Mouse (Mus musculus) c-Kit-positive CD71-positive TER-119-negative erythroid progenitor cells, embryonic 14.5 days (primary cell): Measurements from ENCODE around the gene Gm37240.

Experiments used
- DNase-seq: peaks from one replicate; pipeline ENCODE4 v3.0.0-alpha.2; 2013; ENCODE audit warnings: low read depth

Gm37240 gene

DNA sequence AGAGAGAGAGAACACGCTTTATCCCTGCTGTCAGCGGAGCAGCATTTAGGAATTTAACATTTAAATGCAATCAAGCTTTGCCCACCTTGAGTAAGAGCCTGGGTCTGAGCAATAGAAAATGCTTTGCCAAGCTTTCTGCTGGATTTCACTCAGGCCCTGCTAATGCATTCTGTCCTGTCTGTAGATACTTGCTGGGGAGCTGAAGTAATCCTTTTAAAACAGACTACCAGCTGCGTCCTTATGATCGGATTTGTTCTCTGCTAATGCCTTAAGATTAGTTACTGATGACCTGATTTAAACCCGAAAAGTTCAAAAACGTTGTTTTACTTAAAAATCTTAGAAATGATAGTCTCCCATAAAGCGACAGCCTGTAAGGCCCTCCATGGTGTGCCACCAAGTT, 206.2 kb downstream of the Gm37240 start:
- DNase-seq, result no peak

DNA sequence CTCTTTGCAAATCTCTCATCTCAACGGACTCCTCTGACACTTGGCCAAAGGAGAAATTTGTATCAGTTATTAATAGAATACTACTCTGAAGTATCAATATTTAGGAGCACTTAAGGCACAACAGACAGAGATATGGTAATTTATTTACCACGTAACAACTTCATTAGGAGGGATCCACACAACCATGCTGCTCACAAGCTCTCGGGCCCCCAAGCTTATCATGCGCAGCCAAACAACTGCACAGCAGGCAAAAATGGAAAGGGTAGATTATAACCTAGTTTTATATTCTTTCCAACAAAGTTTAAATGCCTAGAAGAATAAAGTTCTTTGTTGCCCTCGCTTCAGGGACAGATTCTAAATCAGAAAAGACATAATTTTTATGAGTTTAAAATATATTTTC, 207.4 kb downstream of the Gm37240 start:
- DNase-seq, result no peak

DNA sequence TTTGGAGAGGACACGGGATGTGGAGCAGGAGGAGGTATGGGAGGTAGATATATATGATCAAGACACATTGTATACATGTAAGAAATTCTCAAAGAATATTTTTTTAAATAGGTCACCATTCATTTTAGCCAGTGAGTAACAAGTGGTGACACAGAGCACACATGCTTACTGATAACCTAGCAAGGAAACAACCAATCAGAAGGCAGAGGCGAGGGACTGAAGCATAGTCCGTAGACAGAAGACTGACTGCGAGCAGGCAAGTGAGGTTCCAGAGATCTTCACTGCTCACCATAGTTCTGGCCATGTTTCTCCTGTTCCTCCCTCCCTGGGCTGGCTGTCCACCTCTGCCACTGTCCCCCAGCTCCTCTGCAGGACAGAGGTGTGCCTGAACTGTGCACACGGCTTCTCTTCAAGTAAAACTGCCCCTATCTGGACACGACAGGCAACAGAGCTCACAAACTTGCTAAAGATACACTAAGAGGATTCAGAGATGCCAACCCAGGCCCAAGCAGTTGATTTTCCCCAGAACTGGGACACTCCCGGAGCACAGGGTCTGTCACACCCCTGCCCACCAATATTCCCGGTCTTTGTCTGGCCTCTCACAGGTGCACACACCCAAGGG, 207.9 kb downstream of the Gm37240 start:
- DNase-seq, result peak; percentile 13

DNA sequence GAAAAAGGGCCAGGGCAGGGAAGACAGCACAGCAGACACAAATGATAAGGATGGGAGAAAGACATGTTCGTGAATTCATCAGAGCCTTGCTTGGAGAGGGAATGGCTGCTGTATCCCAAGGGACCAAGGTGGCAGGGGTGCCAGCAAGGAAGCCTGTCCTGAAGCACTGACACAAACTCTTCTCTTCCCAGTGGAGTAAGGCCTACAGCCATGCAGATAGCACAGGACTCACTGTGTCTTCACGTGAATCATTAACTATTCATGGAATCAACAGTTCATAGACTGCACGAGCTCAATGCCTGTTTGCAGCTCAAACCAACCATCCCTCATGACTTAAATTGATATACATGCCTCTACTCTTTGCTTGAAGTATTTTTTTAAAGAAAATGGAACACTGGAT, 209.4 kb downstream of the Gm37240 start:
- no peak for DNase-seq

DNA sequence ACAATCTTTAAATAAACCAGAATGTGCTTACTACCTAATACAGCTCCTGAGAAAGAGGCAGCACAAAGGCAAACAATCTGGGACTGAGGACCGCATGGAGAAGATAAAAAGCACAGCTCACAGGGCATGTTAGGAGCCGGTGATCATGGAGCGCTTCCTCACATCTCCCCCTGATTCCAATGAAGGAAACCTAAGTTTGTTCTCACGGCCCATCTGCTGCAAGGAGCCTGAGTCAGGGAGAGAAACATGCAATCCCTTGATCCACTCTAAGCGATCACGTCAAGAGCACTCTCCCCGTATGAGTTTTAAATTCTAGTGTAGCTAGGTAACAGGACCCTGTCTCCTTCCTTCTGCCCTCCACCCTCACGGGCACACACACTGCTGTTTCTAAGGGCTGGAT, 210.2 kb downstream of the Gm37240 start:
- DNase-seq, result no peak

DNA sequence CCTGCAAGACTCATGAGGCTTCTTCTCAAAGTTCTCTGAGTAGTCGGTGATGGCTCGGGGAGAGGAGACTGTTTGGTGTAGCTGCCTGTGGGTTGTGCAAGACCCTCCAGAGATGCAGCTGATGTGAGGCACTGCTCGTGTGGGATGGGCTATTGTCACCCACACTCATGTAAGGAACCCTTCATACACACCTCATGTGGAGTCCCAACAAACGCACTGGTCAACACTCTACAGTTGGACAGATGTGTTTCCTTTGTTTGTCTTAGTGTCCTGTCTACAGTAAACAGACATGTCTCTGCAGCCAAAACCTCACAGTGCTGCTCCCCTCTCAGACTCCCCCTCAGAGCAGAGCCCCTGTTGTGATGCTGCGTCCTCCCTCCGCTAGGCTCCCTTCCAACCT, 217.5 kb downstream of the Gm37240 start:
- DNase-seq, result no peak

DNA sequence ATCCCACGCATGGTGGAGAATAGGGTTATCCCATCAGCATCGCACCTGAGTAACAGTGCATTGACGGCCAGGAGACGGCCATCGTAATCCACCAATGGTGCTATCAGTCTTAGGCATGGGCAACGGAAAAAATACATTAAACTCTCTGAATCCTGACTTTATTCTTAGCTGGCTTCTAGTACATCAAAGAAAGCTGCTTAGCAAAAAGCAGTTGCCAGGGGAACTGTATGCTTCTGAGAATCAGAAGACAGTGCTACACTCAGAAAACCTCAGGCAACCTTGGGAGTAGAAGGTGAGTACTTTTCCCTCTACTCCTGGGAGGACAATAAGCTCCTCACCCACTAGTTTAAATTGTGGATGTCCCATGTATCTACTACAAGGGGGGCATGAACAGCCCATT, 219.6 kb downstream of the Gm37240 start:
- no peak for DNase-seq

DNA sequence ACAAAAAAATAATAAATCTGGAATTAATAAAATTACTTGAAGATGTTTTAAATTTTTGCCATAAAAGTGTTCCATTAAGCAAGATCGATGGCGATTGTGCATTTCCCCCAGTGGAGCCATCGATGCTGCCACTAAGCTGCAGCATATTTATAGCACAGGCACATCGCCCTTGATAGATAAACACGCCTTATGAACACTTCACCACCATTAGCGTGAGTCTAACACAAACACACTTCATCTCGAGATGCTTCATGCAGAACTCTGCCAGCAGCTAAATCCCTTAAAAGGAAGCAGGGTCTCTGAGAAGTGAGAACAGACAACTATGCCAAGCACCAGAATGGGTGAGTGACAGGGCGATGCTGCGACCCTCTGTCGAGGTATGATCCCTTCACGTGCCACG, 220.6 kb downstream of the Gm37240 start:
- DNase-seq, result no peak

DNA sequence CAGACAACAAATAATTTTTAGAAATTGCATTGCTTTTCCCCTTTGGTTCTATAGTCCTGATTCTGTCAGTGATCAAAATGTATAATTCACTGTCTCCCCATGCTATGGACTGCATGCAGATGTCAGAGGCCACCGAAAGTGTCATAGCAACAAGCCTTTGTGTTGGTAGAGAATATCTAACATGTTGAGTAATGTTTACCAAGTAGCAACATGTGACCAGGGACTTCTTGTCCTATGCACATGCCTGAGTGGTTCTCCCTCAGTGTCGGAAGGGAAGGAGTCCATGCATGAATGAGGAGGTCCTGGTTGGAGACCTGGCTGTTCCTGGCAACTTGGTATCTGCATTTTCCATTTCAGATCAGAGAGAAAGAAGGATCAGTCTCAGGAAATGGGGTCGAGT, 221.2 kb downstream of the Gm37240 start:
- DNase-seq, result no peak

DNA sequence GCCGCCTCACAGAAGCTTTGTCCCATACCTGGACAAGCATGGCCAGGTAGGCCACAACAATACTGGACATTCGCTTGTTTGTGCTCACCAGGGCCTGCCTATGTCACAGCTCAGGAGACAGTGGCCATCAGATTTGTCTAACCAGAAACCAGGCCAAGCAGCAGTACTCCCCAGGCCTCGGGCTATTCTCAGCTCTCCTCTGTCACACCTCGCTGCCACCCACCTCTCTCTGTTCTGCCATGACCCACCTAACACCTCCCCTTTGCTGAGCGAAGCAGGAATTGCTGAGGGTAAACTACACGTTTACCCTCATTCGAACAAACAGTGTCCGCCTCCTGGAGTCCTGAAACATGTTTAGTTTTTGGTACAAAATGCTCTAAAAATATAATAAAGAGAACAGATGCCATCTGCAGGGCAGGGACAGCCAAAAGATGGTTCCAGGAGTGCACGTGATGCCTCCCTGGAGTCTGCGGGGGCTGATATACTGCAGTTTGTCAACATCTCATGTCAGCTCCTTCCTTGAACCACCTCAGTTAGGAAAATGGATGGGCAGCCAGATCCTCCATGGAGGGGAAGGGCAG, 222.6 kb downstream of the Gm37240 start:
- no peak for DNase-seq

DNA sequence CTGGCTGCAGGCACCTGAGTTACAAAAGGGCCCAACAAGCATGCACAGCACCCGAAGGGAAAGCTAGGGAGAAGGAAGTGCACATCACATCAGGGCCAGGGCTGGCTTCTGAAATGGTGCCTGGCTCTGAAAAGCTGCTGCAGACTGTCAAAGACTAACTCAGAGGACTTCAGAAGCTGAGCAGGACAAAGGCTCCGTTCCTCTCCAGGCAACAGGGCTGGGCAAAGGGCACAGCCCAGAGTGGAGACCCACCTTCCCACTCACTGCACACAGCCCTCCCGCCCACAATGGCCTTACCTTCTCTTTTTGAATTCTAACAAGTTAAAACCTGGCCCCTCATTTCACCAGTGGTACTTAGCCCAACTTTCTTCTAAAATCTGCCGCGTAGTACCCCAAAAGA, 223.5 kb downstream of the Gm37240 start:
- no peak for DNase-seq

DNA sequence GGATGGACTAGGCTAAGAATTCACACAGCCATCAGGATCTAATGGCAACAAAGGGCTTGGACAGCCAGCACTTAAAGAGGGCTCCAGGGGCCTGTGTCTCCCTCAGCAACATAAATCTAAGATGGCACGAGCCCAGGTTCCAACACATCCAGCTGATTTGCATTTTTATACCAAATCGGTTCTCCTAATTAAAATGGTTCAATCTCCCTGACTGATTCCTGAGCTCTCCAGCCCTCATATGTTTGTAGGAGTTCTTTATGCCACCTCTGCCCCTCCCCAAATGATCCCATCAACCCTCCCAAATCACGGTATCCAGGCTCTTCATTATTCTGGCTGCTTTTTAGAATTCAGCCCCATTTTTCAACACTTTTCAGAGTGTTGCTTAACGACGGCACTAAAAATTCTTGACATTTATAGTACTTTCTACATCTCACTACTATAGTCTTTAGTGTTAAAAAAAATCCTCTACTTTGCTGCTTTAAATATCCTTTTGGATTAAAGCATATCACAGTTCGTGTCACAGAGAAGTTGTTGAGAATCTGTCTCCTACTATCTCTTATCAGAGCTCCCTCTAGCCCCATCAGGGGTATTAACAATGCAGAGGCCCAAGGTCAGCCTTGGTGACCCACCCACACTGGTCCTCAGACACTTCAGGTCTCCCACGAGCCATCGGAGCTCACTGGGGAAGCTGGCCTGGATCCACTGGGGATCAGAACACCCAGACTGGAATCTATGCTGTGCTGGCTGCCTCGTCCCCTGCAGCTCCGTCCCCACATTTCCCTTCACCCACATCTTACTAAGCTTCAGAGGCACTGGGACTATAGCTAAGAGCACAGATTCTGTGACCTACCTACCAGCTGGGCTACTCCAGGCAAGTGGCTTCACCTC, 225.1 kb downstream of the Gm37240 start:
- DNase-seq, result no peak

DNA sequence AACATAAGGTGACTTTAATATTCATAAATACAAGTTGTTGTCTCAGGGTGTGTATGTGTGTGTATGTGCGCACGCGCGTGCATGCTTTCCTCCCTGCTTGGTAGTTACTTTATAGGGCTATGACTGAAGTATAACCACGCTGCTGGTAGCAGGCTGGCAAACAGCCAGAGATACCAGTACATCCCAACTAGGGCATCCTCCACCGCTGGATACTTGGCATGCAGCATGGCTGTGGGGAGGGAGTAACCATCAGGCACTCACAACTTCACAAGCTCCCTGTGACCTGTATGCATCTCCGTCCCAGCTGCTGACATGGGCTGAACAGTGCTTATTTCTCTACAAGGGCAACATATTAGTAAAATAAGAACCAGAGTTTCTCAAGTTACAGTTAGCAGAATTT, 227.6 kb downstream of the Gm37240 start:
- no peak for DNase-seq

DNA sequence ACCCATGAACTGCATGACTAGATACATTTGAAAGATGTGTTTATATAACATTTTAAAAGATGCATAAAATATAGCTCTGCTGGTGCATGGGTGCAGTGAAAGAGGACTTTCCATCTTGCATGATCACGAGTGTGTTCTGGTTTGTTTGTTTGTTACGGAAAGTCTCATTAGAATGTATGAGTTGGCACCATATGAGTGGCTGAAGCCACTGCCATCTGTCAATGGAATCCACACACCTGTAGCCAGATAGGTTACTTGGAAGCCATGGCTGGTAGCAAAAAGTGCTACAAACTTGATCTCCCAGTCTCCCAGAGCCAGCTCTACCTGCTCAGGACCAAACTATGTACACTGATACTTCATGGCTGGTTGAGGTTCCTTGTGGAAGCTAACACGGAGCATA, 231.8 kb downstream of the Gm37240 start:
- DNase-seq, result no peak

DNA sequence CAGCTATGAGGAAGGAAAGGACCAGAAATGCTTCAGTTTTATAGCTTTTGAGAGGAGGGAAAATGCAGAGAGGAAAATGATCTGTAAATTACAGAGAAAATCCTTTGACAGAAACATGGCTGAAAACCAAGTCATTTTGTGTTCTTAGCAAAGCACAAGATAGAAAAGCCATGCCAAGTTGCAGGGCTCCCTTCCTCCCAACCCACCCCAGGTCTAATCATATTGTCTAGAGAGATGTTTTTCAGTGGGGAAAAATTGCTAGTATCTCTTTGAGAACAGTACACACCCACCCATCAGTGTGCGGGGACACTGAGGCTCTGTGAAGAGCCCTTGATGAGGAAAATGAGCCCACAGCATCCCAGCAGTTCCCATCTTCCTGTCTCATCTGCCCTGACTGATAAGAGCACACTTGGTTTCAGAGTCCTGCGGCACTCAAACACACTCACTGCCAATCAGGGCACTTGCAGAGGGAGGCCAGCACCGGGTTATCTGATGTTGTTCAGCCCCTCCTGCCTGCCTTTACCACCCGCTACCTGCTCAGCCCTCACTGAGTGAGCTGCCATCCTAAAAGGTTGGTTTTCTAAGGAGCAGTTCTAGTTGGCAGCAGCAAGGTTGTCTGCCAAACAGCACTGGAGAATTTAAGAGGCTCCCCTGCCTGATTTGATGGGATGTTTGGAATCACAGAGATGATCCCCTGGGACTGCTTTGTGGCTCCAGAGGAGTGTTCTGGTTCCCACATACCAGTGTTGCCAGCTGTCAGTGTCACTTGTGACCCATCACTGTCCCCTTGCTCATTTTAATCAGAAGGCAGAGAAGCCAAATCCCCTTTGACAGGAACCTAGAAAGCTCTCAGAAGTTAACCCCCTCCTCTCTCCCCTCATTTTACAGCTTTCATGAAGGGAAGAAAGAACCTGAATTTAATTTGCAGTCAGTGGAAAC, 234.3 kb downstream of the Gm37240 start:
- DNase-seq, result peak; percentile 9

DNA sequence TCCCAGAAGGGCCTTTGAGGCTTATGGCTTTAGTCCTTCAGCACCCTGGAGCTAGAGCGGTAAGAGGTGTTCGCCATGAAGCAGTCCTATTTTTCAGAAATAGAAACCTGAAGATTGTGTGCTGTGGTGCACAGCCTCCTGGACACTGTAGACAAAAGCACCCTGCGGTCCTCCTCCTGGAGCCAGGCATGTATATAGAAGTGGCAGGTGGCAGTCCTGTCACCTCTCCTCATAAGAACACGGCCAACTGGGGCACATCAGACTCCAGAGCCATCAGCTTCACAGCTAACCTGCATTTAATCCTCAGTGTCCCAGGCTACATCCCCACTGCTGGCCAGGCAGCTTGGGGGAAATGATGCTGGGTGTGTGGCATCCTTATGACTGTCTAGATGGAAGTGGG, 238.1 kb downstream of the Gm37240 start:
- no peak for DNase-seq

DNA sequence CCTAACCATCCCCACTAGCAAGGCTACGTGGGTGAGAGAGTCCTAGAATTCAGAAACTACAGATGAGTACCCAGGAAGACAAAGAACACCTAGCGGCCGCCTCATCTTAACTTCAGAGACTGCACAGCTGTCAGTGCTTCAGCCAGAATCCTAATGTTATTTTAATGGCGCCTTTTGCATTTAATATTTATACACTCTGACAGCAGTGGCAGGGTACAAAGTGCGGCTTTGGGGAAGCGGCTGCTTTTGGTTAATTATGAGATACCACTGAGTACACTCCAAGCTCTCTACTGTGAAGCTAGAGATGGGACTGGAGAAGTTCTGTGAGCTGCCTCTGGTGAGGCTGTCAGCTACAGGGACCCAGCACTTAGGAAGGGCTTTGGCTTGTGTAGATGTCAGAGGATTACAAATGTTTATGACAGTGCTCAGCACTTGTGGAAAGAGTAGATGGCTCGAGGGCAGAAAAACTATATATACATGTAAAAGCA, 241.8 kb downstream of the Gm37240 start:
- DNase-seq, result no peak

DNA sequence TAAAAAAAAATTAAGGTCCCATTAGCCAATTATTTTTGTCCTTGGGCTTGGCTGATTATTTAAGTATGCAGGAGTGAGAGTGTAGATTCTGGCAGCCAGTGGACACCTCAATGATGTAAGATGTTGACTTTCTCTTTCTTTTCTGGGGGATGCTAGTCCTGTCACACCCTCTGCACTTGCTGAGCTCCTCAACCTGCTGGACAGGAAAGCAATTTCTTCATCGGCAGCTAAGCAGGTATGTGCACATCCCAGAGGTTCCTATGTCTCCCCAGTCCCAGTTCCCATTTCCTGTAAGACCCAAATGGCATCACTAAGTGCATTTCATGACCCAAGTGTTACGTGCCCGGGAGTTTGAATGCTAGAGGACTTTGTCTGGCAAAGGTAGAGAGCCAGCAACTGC, 242.5 kb downstream of the Gm37240 start:
- no peak for DNase-seq

DNA sequence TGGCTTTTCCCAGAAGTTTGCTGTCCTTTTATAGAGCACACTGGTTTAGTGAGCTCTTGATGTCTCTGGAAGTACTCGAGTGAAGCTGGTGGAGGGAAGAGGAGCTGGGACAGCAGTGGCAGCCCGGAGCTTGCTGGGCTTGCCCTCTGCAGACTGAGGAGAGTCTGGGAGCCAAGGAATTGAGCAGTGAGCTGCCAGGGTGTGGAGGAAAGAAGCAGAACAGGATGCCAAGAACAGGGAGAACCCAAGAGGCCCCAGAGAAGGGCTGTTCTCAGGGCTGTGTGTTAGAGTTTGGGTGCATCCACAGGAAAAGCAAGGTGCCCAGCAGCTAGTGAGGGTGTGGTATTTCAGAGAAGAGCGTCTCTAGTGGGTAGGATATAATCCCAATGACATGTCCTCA, 245.6 kb downstream of the Gm37240 start:
- DNase-seq, result no peak

DNA sequence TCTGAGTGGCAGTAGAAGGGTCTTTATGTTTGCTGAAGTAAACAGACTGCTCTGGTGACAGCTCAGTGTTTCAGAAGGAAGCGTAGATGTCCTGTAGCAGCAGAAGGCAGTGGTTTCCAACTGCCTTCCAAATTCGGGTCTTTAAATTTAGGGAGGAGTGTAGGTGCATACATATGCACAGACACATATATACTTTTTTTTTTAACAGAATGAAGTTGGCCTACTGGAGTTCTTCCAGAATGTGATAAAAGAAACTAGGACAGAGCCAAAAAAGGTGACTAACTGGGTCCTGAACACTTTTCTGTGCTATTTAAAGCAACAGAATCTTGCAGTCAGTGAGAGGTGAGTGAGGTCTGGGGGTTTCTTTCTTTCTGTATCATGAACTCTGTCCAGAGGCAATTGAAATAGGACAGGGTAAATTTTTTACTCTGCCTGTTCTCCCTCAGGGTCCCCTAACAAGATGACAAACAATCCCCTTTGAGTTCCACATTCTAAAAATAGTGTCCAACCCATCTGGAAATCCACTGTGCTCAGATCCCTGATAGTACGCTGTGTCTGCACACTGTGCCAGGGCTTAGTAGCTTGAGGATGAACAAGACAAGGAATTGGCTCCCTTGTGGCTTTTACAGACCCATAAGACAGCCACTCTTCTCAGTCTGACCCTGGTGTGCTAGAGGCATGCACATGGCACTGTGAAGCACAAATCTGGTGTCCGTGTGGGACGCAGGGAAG, 250.4 kb downstream of the Gm37240 start:
- DNase-seq, result no peak

DNA sequence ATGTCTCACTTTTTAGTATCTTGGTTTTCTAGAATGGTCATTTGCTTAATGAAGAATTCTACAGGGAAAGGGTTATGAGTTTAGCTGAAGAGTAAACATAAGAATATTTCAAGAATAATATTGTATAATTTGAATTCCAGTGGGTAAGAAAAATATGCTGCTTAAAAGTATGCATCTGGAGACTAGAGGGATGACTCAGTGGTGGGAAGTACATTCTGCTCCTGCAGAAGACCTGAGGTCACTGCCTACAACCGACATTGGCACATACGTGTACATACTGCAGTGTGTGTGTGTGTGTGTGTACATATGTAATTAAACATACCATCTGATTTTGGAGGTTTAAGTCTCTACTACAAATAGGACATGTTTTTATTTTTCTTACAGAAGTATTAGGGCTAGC, 251.7 kb downstream of the Gm37240 start:
- DNase-seq, result no peak

DNA sequence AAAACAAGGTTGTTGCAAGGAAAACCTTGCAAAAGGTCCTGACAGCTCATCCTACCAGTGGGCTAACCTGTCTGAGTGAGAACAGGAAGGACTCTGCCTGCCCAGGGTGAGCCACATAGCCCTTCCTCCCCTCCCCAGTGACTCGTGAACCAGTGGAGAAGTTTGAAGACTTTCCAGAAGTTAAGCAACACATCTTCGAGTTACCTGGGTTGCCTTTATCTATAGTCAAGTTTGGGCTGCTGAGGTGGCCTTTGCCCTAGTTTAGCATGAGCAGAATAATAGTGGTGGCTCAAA, 252.2 kb downstream of the Gm37240 start:
- DNase-seq, result no peak
